Mouse (Mus musculus) left cerebral cortex, postnatal 10 days (tissue): ENCODE measurements around the gene Notch3. TPM values are rescaled to one million over a fixed set of nuclear protein-coding genes. Genes with fewer than 3 reads are reported as not detected.

Experiments used
- total RNA-seq, 2 experiments: library from RNA; stranded (reverse); gene quantifications; 2 replicates each; pipeline ENCODE4 v1.2.3; 2021

The Notch3 gene
- total RNA-seq, 2 experiments from 2014 or later: 18.3 to 18.5 TPM

Other genes with a start within 250 kb of the Notch3 start
- 10 to 100 TPM; 21.2 to 22.3 TPM for gene Rrp1b, start 130.8 kb downstream of the Notch3 start, total RNA-seq
- gene Hsf2bp, start 130.5 kb downstream of the Notch3 start, total RNA-seq: 1 to 10 TPM in 1 of 2 experiments, under 1 TPM in 1; 0.93 to 1.4 TPM
- gene Ephx3, start 22.7 kb upstream of the Notch3 start, total RNA-seq: under 1 TPM; 0.17 to 0.32 TPM
- 100 to 1,000 TPM; 115 to 123 TPM for gene Brd4, start 117.9 kb upstream of the Notch3 start, total RNA-seq
- 10 to 100 TPM; 90.9 to 94.2 TPM for gene Akap8, start 154.4 kb upstream of the Notch3 start, total RNA-seq
- 100 to 1,000 TPM; 128 to 135 TPM for gene Akap8l, start 183.8 kb upstream of the Notch3 start, total RNA-seq
- 10 to 100 TPM; 91.6 to 99.3 TPM for gene Wiz, start 222.6 kb upstream of the Notch3 start, total RNA-seq
- 1 to 10 TPM; 2.9 to 3.4 TPM for gene Rasal3, start 236.7 kb upstream of the Notch3 start, total RNA-seq